Mouse (Mus musculus) thymus, adult 2 months (tissue): ENCODE results near the gene Cd79b.

Source experiments
- CTCF ChIP-seq: fragments of 200-500 bp; IDR thresholded peaks from 2 replicates; pipeline ENCODE4 v1.5.1; 2012; ENCODE audit warnings: mild to moderate bottlenecking, control low read depth, low read length, moderate library complexity, borderline replicate concordance; ENCODE audit not compliant: control insufficient read depth, poor library complexity, insufficient read depth; ENCODE audit errors: extremely low read depth
- POLR2A ChIP-seq: fragments of 200-500 bp; IDR thresholded peaks from 2 replicates; pipeline ENCODE4 v1.6.1; 2012; ENCODE audit warnings: mild to moderate bottlenecking, low read length, control low read depth, moderate library complexity; ENCODE audit not compliant: control insufficient read depth, poor library complexity, insufficient read depth; ENCODE audit errors: extremely low read depth

DNA sequence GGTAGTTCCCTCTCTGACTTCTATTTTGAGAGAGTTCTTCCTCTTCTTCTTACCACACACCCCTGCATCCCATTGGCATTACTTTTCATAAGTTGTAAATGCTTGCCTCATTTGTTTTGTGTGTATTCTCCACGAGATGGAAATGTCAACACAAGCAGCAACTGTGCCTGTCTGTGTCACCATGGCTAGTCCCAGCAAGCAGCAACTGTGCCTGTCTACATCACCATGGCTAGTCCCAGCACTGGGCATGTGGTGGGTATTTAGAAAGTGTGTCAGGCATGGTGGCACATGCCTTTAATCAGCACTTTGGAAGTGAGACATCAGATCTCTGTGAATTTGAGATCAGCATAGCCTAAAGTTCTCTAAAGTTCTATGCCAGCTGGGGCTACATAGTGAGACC is 39.6 kb upstream of the Cd79b start:
- TF ChIP-seq CTCF: no peak
- no peak for TF ChIP-seq POLR2A
